Mouse (Mus musculus) lung, adult 18-20 months (tissue): Measurements from ENCODE around the gene Rnls.

ENCODE experiments used
- DNase-seq, 2 experiments: peaks; one replicate each; pipeline ENCODE4 v3.0.0; 2022; ENCODE audit warnings: mixed read lengths in 2 of 2

The Rnls gene

GRCm38 (mm10) chr19:33259164-33259563, 132.9 kb downstream of the Rnls start:
- DNase-seq: no peak

GRCm38 (mm10) chr19:33253893-33254292, 138.2 kb downstream of the Rnls start:
- DNase-seq: peak in 1 of 2 experiments; percentile 3

GRCm38 (mm10) chr19:33252226-33252625, 139.9 kb downstream of the Rnls start:
- DNase-seq: no peak

GRCm38 (mm10) chr19:33244196-33244595, 147.9 kb downstream of the Rnls start:
- no peak for DNase-seq

GRCm38 (mm10) chr19:33240386-33240785, 151.7 kb downstream of the Rnls start:
- DNase-seq: no peak

GRCm38 (mm10) chr19:33232902-33233301, 159.2 kb downstream of the Rnls start:
- DNase-seq: no peak

- no peak for DNase-seq
Measured at GRCm38 (mm10) chr19:33231303-33231702, 160.8 kb downstream of the Rnls start.

- peak; percentile 39 to 69 for DNase-seq
Measured at GRCm38 (mm10) chr19:33227004-33227403, 165.1 kb downstream of the Rnls start.

- DNase-seq: no peak
Measured at GRCm38 (mm10) chr19:33225858-33226705, 166.0 kb downstream of the Rnls start.

- DNase-seq: no peak
Measured at GRCm38 (mm10) chr19:33225002-33225376, 167.1 kb downstream of the Rnls start.

GRCm38 (mm10) chr19:33224181-33225001, 167.7 kb downstream of the Rnls start:
- DNase-seq: peak; percentile 21 to 35

GRCm38 (mm10) chr19:33223766-33224165, 168.3 kb downstream of the Rnls start:
- DNase-seq: no peak

- peak; percentile 28 to 39 for DNase-seq
Measured at GRCm38 (mm10) chr19:33223276-33223675, 168.8 kb downstream of the Rnls start.

GRCm38 (mm10) chr19:33222595-33223223, 169.4 kb downstream of the Rnls start:
- no peak for DNase-seq

GRCm38 (mm10) chr19:33217791-33218300, 174.2 kb downstream of the Rnls start:
- DNase-seq: no peak

GRCm38 (mm10) chr19:33209709-33210108, 182.4 kb downstream of the Rnls start:
- DNase-seq: no peak

GRCm38 (mm10) chr19:33207991-33208390, 184.1 kb downstream of the Rnls start:
- no peak for DNase-seq

- no peak for DNase-seq
Measured at GRCm38 (mm10) chr19:33205389-33205788, 186.7 kb downstream of the Rnls start.

- DNase-seq: no peak
Measured at GRCm38 (mm10) chr19:33202422-33202821, 189.7 kb downstream of the Rnls start.

GRCm38 (mm10) chr19:33201181-33201580, 190.9 kb downstream of the Rnls start:
- no peak for DNase-seq

- no peak for DNase-seq
Measured at GRCm38 (mm10) chr19:33192064-33192463, 200.0 kb downstream of the Rnls start.

GRCm38 (mm10) chr19:33188766-33189165, 203.3 kb downstream of the Rnls start:
- DNase-seq: no peak

- DNase-seq: no peak
Measured at GRCm38 (mm10) chr19:33179595-33179994, 212.5 kb downstream of the Rnls start.
